Mouse (Mus musculus) lung, postnatal 36 days (tissue): Measurements from ENCODE around the gene G0s2.
A peak's percentile ranks its signal among the peaks of the same experiment; 100 is the strongest.

Experiments used
- DNase-seq: peaks from one replicate; pipeline ENCODE4 v3.0.0; 2022; ENCODE audit warnings: mixed read lengths

The G0s2 gene

DNA sequence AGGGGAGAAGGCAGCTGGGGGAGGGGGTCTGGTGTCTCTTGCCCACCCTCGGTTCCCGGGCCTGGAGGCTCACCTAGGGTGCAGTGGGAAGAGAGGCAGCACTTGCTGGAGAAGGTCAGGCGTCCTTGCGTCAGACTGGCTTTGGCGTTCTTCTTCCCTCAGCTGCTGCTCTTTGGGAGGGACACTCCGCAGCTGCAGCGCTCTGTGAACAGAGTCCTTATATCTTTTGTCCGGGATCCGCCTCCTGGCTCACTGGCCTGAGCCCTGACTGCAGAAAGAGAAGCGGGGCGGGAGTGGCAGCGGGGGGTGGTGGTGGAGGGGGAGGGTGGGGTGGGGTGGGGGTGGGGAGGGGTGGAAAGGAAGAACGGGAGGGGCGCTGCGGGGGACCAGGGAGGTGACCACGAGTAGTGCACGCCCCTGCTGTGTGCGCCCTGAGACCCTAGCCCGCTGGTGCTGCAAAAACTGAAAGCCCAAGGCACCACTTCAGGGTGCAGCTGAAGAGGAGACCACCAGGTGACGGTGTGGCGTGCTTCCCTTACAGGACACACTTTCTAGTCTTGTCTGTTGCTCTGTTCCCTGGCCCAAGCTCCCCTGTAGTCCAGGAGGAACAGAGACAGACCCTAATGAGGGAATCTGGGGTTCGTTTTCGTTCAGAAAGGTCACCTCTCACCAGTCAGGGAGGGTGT lies at the start of gene G0s2:
Gene G0s2, minus strand, starts transcription at position 302 of the 686 bp plus-strand sequence.
- peak; percentile 83 for DNase-seq

- no peak for DNase-seq
Measured at GRCm38 (mm10) chr1:193320398-193320797, 47.4 kb upstream of the G0s2 start.

- DNase-seq: no peak
Measured at GRCm38 (mm10) chr1:193319721-193320120, 46.7 kb upstream of the G0s2 start.

DNA sequence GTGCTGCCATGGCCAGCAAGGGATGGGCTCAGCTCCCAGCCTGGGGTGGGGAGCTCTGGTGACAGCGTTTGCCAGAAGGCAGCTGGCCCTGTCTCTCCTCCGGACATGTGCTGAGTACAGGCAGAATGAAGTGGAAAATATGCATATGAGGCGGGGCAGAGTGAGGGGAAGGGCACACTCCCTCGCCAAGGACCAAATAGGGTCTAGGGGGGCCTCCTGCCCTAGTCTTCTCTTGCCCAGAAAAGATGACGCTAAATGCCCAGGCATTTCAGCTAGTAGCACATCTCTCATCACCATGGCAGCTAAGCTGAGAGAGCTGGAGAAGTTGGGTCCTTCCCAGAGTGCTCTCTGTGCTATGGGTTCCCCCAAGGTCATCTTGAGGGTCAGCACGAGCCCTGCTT lies 44.1 kb upstream of the G0s2 start:
- DNase-seq: peak; percentile 66

- DNase-seq: no peak
Measured at GRCm38 (mm10) chr1:193316358-193316750, 43.3 kb upstream of the G0s2 start.

DNA sequence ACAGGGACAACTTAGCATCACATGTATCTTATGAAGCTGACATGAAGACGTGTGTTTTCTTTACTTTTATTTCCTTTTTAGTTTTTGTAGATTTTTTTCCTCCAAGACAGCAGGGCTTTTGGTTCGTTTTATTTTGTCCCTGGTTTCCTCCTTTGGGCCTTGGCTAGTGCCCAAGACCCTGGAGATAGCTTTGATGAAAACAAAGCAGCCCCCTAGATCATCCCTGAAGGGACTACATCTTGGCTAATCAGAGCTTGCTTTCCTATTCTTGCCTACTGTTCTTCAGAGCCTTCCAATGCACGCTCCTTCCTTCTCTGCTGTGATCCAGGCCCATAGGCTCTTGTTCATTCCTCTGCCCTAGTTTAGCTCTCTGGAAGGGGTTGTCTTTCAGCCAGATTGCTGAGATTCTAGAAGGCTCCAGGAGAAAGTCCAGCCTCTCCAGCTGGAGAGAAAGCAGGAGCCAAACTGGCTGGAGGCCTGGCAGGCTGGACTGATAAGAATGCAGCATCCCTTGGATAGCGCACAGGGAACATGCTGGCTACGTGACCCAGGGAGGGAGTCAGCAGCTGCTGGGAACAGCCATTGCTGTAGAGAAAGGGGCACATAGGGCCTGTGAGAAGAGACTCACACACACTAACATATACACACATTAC lies 42.8 kb upstream of the G0s2 start:
- peak; percentile 85 for DNase-seq

GRCm38 (mm10) chr1:193311596-193311995 lies 38.6 kb upstream of the G0s2 start:
- DNase-seq: no peak

DNA sequence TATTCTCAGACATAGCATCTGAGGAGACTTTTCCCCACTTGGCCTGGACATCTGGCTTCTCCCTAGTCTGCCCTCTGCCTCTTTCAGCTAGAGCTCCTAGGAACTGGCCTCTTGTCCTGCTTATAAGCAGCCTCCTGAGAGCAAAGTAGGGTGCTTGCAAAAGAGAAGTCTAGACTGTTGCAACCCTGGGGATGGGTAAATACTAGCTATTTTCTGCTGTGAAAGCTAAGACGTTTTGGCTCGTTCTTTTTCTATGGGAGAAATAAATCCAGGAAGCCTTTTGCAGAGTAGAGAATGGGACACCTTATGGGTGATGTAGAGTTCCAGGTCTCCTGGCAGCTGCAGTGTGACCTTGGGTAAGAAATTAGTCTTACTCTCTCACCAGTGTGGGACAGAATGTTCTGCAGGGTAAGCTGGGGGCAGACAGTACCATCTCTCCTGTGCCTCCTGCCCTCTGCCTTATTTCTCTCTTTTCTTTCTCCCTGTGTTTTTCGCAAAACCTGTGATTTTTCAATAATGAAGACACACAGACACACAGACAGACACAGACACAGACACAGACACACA lies 37.6 kb upstream of the G0s2 start:
- peak; percentile 57 for DNase-seq

- DNase-seq: peak; percentile 62
Measured at GRCm38 (mm10) chr1:193309785-193310518, 36.9 kb upstream of the G0s2 start.

DNA sequence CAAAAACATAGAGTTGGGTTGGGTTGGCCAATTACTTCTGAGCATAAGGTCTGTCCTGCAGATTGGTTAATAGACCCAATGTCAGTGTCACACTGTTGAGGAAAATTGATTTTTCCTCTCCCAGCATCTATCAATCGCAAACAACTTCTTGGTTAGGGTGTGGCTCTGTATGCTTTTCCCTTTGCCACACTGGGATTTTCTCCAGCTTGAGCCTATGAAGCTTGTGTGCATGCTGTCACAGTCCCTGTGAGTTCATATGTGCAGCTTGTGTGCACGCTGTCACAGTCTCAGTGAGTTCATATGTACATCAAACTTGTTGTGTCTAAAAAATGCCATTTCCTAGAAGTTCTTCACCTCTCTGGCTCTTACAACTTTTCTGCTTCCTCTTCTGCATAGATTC lies 33.8 kb upstream of the G0s2 start:
- no peak for DNase-seq

DNA sequence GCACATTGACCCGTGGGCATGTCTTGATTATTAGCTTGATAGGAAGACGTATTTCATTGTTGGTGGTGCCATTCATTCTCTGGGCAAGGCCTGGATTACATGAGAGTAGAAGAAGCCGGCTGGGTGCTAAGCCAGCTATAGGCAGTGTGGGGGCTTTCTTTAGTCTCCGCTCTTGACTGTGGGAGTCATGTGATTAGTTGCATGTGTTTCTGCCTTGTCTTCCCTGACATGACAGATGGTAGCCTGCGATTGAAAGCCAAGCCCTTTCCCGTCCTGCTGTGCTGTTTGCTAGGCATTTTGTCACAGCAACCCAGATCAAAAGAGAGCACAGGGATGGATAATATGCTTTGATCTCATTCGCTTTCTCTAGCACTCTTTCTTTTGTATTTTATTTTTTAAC lies 32.4 kb upstream of the G0s2 start:
- DNase-seq: no peak

GRCm38 (mm10) chr1:193303096-193303495 lies 30.1 kb upstream of the G0s2 start:
- DNase-seq: no peak

GRCm38 (mm10) chr1:193302093-193302405 lies 29.0 kb upstream of the G0s2 start:
- no peak for DNase-seq

GRCm38 (mm10) chr1:193301216-193302092 lies 28.4 kb upstream of the G0s2 start:
- DNase-seq: peak; percentile 82

DNA sequence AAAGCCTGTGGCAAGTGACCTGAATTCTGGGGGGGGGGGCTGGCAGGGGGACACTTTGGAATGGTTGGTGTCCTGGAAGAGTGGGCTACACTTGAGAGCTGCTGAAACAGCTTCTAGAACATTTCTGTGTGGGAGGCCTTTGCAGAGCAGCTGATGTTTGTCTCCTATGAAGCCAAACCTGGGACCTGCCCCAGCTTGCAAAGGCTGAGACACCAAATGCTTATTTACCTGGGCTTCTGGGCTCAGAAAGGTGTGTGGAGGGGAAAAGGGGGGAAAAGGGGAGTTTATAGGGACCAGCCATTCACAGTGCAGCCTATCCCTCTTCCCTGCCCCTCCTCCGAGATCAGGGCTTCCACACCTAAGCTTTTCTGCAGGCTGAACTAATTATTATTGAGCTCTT lies 27.0 kb upstream of the G0s2 start:
- no peak for DNase-seq

GRCm38 (mm10) chr1:193298141-193298765 lies 25.2 kb upstream of the G0s2 start:
- DNase-seq: no peak

- DNase-seq: no peak
Measured at GRCm38 (mm10) chr1:193295920-193296319, 22.9 kb upstream of the G0s2 start.

DNA sequence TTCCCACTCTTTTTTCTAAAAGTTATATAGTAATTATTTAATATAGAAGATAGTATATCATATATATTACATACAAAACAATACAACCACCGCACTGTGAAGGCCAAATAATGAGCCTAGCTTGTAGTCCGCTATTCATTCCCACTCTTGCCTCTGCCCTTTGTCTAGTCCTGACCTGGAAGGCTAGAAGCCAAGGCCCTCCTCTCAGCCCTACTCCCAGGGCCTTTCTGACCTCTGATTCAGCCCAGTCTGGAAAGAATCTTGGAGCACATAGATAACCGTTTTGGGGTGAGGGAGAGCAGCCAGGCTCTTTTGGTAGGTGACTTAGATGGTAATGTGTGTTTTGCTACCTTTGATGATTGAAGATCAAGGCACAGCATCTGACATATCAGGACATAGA lies 20.9 kb upstream of the G0s2 start:
- no peak for DNase-seq

DNA sequence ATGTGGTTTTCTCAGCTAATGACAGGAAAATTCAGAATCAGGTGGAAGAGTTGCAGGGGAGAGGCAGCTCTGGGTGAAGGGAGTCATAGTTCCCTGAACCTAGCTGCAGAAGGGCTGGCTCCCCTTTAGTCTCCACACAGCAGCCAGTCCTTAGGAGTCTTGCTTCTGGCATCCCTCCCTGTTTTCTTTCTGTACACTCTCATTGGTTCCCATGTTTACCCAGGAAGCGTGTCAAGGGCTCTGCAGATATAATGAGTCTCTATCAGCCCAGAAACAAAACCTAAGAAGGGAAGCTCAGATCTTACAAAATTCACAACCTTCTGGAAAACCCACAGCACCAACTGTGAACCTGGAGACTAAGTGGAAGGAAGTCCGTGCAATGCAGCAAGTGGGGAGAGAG lies 20.0 kb upstream of the G0s2 start:
- no peak for DNase-seq

DNA sequence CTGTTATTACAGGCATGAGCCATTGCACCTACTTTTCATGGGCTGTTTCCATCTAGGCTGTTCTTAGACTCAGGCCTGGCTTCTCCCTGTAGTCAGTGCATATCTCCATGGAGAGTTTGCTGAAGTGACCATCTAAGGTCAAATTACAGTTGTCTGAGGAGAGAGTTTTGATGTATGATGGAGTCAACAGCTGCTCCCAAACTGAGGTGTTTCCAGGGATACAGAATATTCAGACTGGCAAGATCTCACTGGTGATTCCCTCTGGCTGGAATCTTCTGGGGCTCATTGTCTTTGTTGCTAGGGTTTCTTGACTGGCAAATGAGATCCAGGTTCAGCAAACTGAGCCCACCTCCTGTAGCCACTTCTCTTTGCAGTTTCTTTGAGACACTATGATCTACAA lies 17.7 kb upstream of the G0s2 start:
- no peak for DNase-seq

DNA sequence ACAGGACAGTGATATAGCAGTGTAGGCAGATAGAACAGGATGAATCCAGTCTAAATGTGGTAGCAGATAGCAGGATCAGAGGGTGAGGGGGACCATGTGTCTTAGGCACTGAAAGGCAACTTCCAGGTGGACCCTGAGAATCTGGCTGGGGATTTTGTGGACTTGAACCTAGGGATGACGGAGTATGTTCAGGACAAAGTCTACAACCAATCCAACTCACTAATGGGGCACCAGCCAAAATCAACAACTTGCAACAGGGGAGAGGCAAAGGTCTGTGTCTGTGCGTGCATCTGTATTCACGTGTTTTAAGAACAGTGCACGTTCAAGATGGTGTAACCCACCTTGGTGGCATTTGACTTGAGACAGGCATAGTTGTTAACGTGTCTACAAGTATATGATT lies 16.9 kb upstream of the G0s2 start:
- DNase-seq: no peak

GRCm38 (mm10) chr1:193289076-193289475 lies 16.1 kb upstream of the G0s2 start:
- no peak for DNase-seq
